Mouse (Mus musculus) skeletal muscle tissue, adult 2 months (tissue): Measurements from ENCODE around the gene Hoxa13.

Source experiments
- DNase-seq: peaks from one replicate; pipeline ENCODE4 v3.0.0-alpha.2; 2012; ENCODE audit warnings: low read depth, low spot score

The Hoxa13 gene

GRCm38 (mm10) chr6:52237346-52238154, 23.1 kb downstream of the Hoxa13 start:
- DNase-seq = no peak

- DNase-seq = no peak
These were observed 23.9 kb downstream of the Hoxa13 start for GRCm38 (mm10) chr6:52236806-52237205.

GRCm38 (mm10) chr6:52235866-52236265, 24.8 kb downstream of the Hoxa13 start:
- no peak for DNase-seq

GRCm38 (mm10) chr6:52235267-52235666, 25.4 kb downstream of the Hoxa13 start:
- DNase-seq = no peak

GRCm38 (mm10) chr6:52234428-52235140, 26.1 kb downstream of the Hoxa13 start:
- DNase-seq = no peak

GRCm38 (mm10) chr6:52233546-52234427, 26.9 kb downstream of the Hoxa13 start:
- DNase-seq = no peak

- no peak for DNase-seq
These were observed 27.6 kb downstream of the Hoxa13 start for GRCm38 (mm10) chr6:52232984-52233545.

GRCm38 (mm10) chr6:52232568-52232965, 28.1 kb downstream of the Hoxa13 start:
- no peak for DNase-seq

- no peak for DNase-seq
These were observed 28.7 kb downstream of the Hoxa13 start for GRCm38 (mm10) chr6:52231885-52232567.

GRCm38 (mm10) chr6:52230516-52231165, 30.0 kb downstream of the Hoxa13 start, which contains the start of gene Hoxa9:
Hoxa9 (minus strand) TSS chr6:52231089.
- DNase-seq = no peak

- no peak for DNase-seq
These were observed 30.9 kb downstream of the Hoxa13 start for GRCm38 (mm10) chr6:52229558-52230416.

- no peak for DNase-seq
These were observed 31.9 kb downstream of the Hoxa13 start for GRCm38 (mm10) chr6:52228475-52229465.

- DNase-seq = no peak
These were observed 33.0 kb downstream of the Hoxa13 start for GRCm38 (mm10) chr6:52227470-52228222.

GRCm38 (mm10) chr6:52226569-52227257, 34.0 kb downstream of the Hoxa13 start:
- DNase-seq = no peak

- peak; percentile 90 for DNase-seq
These were observed 34.8 kb downstream of the Hoxa13 start for GRCm38 (mm10) chr6:52225612-52226568.
